Mouse (Mus musculus): ENCODE measurements around the gene Oxld1.

The Oxld1 gene

GRCm38 (mm10) chr11:120484265-120484981 is 26.6 kb upstream of the Oxld1 start, which contains the start of gene Mrpl12:
Mrpl12 (plus strand) TSS chr11:120484613.
- DNase-seq (ENCODE audit: extremely low read depth, low read depth) = peak; percentile 83

GRCm38 (mm10) chr11:120483448-120483934 is 25.6 kb upstream of the Oxld1 start:
- no peak for DNase-seq (ENCODE audit: extremely low read depth, low read depth)

GRCm38 (mm10) chr11:120472052-120472451 is 14.2 kb upstream of the Oxld1 start:
- no peak for DNase-seq (ENCODE audit: extremely low read depth, low read depth)

DNA sequence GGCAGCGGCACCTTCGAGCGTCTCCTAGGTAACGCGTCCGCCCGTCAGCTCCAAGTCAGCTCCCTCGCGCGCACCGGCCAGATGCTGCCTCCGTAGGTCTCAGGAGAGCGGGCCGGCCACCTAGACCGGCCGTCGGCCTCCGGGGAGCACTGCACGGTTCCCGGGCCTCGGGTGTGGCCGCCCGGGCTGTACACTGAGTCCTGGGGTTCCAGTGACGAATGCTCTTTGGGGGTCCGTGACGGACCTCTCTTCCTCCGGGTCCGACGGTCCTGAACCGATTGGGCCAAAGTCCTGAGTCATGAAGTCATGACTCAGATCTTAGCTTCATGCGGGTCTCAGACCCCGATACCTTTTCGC is 9.8 kb upstream of the Oxld1 start:
- DNase-seq (ENCODE audit: extremely low read depth, low read depth) = no peak

GRCm38 (mm10) chr11:120467051-120467735 is 9.3 kb upstream of the Oxld1 start, which contains the start of gene Arl16:
Arl16 (minus strand) TSS chr11:120467607.
- peak; percentile 98 for DNase-seq (ENCODE audit: extremely low read depth, low read depth)

DNA sequence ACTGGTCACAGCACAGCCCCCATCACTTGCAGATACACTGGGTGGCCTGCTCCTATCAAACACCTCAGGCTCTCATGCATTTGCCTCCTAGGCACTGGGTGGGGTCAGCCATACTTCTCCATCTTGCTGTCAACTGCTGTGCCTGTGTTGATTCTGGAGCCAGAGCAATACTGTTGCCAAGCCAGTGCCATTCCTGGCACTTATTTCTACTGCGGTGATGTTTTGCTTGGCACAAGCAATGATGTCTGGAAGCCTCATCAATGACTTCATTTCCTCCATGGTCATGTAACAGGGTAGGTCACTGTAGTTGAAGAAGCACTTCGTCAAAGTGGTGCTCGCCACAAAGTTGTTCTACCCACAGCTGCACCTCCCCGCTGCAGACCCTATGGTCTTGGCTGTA is 7.7 kb upstream of the Oxld1 start:
- no peak for DNase-seq (ENCODE audit: extremely low read depth, low read depth)

DNA sequence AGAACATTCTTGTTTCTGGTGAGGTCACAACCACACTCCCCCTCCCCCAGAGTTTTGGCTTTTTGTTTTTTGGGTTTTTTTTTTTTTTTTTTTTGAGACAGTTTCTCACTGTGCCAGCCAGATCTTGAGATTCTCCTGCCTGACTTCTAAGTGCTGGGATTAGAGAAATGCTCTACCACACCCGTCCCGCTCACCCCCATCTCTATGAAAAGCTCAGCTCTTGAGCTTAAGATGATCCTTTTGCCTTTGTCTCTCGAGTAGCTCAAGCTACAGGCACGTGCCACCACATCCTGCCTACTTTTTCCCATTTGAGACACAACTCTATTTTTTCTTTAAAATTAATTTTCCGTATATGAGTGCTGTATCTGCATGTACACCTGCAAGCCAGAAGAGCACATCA is 6.5 kb upstream of the Oxld1 start:
- DNase-seq (ENCODE audit: extremely low read depth, low read depth) = no peak

- DNase-seq (ENCODE audit: extremely low read depth, low read depth) = no peak
Observed at GRCm38 (mm10) chr11:120463536-120463935, 5.7 kb upstream of the Oxld1 start.

DNA sequence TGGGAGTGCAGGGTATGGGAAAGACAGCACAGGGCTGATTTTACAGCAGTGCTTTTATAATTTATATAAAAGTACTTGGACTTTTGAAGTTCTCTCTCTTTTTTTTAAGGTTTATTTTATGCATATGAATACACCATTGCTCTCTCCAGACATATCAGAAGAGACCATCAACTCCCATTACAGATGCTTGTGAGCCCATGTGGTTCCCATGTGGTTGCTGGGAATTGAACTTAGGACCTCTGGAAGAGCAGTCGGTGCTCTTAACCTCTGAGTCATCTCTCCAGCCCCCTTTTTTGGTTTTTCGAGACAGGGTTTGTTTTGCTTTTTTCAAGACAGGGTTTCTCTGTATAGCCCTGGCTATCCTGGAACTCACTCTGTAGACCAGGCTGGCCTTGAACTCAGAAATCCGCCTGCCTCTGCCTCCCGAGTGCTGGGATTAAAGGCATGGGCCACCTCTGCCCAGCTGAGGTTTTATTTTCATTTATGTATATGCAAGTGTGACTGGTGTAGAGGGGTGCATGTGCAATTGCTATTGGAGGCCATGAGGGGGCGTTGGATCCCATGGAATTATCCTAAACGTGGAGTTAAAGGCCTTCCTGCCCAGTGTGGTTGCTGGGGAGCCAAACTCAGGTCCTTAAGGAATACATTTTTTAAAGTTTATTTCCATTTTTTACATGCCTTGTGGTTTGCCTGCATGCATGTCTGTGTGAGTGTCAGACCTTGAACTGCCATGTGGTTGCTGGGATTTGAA is 1.2 kb upstream of the Oxld1 start:
- DNase-seq (ENCODE audit: extremely low read depth, low read depth) = no peak

GRCm38 (mm10) chr11:120457370-120457769 is 498 bp downstream of the Oxld1 start:
- DNase-seq (ENCODE audit: extremely low read depth, low read depth) = peak; percentile 59

DNA sequence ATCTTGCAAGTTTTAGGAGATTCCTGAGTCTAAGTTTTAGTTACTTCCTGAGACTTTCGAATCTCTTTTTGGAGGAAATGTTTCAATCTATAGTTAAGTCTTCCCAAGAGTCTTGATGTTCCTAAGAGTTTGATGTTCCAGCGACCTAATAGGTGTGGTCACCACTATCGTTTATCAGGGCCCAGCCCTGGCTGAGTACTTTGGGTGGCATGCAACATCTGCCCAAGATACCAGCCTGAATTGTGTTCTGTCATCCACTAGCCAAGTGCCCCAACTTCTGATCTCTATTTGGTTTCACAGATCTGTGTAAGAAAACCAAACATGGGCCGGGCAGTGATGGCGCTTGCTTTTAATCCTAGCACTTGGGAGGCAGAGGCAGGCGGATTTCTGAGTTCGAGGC is 2.5 kb downstream of the Oxld1 start:
- no peak for DNase-seq (ENCODE audit: extremely low read depth, low read depth)

DNA sequence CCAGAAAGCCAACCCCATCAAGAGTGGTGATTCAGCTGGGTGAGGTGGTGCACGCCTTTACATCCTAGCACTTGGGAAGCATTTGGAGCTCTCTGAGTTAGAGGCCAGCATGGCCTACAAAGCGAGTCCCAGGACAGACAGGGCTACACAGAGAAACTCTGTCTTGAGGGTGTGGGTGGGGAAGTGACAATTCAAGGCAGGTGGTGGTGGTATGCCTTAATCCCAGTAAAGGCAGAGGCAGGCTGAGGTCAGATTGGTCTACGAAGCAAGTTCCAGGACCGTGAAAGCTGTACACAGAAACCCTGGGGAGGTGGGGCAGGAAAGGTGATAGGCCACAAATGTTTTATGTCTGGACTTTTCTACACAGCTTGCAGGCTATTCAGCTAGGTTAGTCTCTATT is 2.9 kb downstream of the Oxld1 start:
- DNase-seq (ENCODE audit: extremely low read depth, low read depth) = no peak

DNA sequence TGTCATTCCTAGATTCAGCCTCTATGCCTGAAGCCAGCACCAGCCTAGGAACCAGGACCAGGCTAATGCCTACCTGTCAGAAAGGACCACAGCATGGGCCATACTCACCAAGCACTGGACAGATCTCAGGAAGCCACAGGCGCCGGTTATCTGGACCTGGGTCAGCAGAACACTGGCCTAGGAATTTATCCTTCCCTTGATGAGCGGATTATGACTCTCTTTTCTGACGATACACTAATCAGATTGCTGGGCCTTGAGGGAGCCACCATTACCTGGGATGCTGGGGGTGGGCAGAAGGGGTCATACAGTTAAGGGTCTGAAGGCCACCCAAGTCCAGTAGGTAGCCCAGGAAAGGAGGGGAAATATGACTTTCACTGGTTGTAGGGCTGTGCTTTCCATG is 4.6 kb downstream of the Oxld1 start, which contains the start of gene Pde6g:
Gene Pde6g, minus strand, starts transcription at position 195 of the 400 bp plus-strand sequence.
- no peak for DNase-seq (ENCODE audit: extremely low read depth, low read depth)

GRCm38 (mm10) chr11:120452246-120452645 is 5.6 kb downstream of the Oxld1 start:
- no peak for DNase-seq (ENCODE audit: extremely low read depth, low read depth)

DNA sequence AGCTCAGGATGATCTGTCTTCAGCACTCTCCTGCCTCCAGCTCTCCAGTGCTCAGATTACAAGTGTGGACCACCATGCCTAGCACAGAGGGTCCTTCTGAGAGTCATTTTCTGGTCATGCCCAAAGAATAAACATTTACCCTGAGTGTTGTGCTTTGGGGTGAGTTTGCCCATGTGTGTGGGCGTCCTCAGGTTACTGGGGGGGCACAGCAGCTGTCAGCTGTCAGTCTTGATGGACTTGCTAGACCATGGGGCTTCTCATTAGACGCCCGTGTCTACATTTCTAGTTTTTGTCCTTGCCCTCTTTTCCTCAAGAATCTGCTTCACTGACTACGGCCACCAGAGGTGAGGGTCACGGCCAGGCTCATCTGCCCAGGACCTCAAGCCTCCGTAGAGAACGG is 10.7 kb downstream of the Oxld1 start:
- no peak for DNase-seq (ENCODE audit: extremely low read depth, low read depth)

DNA sequence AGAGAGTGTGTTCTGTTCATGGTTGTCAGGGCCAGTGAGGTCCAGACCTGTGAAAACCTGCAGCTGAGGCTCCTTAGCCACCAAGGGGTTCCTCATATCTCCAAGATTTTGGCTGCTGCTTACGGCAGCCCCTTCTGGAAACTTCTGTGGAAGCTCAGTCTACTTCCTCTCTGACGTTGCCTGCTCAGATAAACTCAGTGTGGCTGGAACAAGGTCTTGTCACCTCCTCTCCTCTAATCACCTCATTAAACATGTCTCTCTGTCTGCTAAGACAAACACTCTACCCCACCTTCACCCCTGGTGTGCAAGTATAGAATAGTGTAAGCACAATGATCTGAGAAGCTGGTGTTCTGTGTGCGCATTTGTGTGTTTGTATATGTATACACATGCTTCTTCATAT is 12.4 kb downstream of the Oxld1 start:
- no peak for DNase-seq (ENCODE audit: extremely low read depth, low read depth)

DNA sequence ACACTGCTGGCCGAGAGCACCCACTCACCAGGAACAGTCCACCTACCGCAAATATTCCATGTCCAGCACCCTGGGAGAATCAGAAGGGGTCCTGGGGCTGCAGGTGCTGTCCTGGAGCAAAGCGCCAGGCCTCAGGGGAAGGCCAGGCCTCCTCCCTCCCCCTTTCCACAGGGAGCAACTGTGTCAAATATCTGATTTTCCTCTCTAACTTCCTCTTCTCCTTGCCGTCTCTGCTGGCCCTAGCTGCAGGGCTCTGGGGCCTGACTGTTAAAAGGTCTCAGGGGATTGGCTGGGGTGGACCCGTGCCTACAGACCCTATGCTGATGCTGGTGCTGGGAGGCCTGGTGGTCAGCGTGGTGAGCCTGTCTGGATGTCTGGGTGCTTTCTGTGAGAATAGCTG is 13.8 kb downstream of the Oxld1 start:
- DNase-seq (ENCODE audit: extremely low read depth, low read depth) = no peak

- no peak for DNase-seq (ENCODE audit: extremely low read depth, low read depth)
Observed at GRCm38 (mm10) chr11:120442765-120443280, 15.0 kb downstream of the Oxld1 start.

GRCm38 (mm10) chr11:120442344-120442743 is 15.5 kb downstream of the Oxld1 start, which contains the start of gene Tspan10:
Tspan10 (plus strand) TSS chr11:120442644.
- no peak for DNase-seq (ENCODE audit: extremely low read depth, low read depth)

GRCm38 (mm10) chr11:120437857-120438385 is 19.9 kb downstream of the Oxld1 start:
- no peak for DNase-seq (ENCODE audit: extremely low read depth, low read depth)

DNA sequence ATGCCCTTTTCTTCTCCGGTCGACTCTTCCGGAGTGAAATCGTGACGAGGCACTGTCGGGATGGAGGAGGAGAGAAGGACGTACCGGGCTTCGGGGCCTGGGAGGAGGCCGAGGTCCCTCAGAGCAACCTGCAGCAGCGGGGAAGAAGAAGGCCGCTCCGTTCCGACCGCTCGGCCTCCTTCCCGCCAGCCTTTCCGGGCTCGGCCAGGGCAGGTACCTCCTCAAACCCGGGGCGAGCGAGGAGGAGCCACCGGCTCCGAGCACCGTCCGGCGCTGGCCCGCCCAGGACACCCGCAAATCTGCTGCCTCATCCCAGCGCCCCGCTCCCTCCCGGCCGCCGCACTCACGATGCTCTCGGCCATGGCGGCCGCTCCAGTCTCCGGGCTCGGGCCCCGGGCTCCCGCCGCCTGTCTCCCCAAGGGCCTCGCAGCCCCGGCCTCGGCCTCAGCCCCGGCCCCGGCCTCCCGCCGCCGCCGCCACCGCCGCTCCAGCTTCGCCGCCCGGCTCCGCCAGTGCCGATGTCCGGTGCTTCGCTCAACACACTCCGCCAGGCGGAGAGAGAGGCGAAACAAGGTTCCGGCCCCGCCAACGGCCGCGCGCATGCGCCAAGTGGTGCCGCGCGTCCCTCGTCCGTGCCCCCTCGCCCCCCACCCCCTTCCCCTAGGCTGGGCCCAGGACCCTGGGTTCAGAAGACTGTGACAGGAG is 20.6 kb downstream of the Oxld1 start, which contains the start of gene Nploc4:
Gene Nploc4, minus strand, starts transcription at position 557 of the 705 bp plus-strand sequence.
- DNase-seq (ENCODE audit: extremely low read depth, low read depth) = peak; percentile 51

All from MEL-GATA-1-ER (cell line).